Mouse (Mus musculus) left cerebral cortex, adult 9 months (tissue): ENCODE measurements around the gene Chd3.

Experiments used
- DNase-seq, 2 experiments: peaks; one replicate each; pipeline ENCODE4 v3.0.0; 2022; ENCODE audit warnings: low spot score in 2 of 2

The Chd3 gene

GRCm38 (mm10) chr11:69390400-69391034, 21.3 kb upstream of the Chd3 start:
- peak in 1 of 2 experiments; percentile 86 for DNase-seq

- DNase-seq = no peak
Observed at GRCm38 (mm10) chr11:69389531-69390399, 20.6 kb upstream of the Chd3 start.

GRCm38 (mm10) chr11:69388680-69389079, 19.5 kb upstream of the Chd3 start:
- no peak for DNase-seq

- no peak for DNase-seq
Observed at GRCm38 (mm10) chr11:69386758-69387157, 17.6 kb upstream of the Chd3 start.

GRCm38 (mm10) chr11:69384979-69385378, 15.8 kb upstream of the Chd3 start:
- no peak for DNase-seq

- no peak for DNase-seq
Observed at GRCm38 (mm10) chr11:69382478-69383105, 13.4 kb upstream of the Chd3 start.

GRCm38 (mm10) chr11:69381356-69381755, 12.2 kb upstream of the Chd3 start:
- no peak for DNase-seq

GRCm38 (mm10) chr11:69379600-69379999, 10.4 kb upstream of the Chd3 start:
- no peak for DNase-seq

GRCm38 (mm10) chr11:69377766-69378165, 8.6 kb upstream of the Chd3 start:
- DNase-seq = no peak

GRCm38 (mm10) chr11:69375646-69376045, 6.4 kb upstream of the Chd3 start:
- DNase-seq = no peak

GRCm38 (mm10) chr11:69373223-69373965, 4.2 kb upstream of the Chd3 start:
- no peak for DNase-seq

- DNase-seq = no peak
Observed at GRCm38 (mm10) chr11:69372780-69373170, 3.6 kb upstream of the Chd3 start.

- DNase-seq = peak in 1 of 2 experiments; percentile 68
Observed at GRCm38 (mm10) chr11:69372056-69372779, 3.0 kb upstream of the Chd3 start.

- no peak for DNase-seq
Observed at GRCm38 (mm10) chr11:69371601-69372000, 2.4 kb upstream of the Chd3 start.

- no peak for DNase-seq
Observed at GRCm38 (mm10) chr11:69370817-69371215, 1.6 kb upstream of the Chd3 start.

- DNase-seq = no peak
Observed at GRCm38 (mm10) chr11:69369990-69370816, 997 bp upstream of the Chd3 start.

GRCm38 (mm10) chr11:69368356-69369214, 621 bp downstream of the Chd3 start:
- no peak for DNase-seq

- peak in 1 of 2 experiments; percentile 31 for DNase-seq
Observed at GRCm38 (mm10) chr11:69367616-69368355, 1.4 kb downstream of the Chd3 start.
